Mouse (Mus musculus) neural tube, embryonic 14.5 days (tissue): Measurements from ENCODE around the gene Prnd. TPM values are rescaled to one million over a fixed set of nuclear protein-coding genes. Genes with fewer than 3 reads are reported as not detected.

ENCODE experiments used
- ATAC-seq: fragments of 200-750 bp; cut with Nextera tagmentation; 2 replicates; pipeline ENCODE4 v1.8.0; 2017; ENCODE audit warnings: low read depth, mild to moderate bottlenecking, moderate TSS enrichment, moderate library complexity
- H3K27ac ChIP-seq: fragments of 300-500 bp; sonication (generic); 2 replicates; pipeline ENCODE4 v1.5.1; 2014; ENCODE audit warnings: low read depth, mild to moderate bottlenecking, control low read depth, low read length, moderate library complexity, mixed read lengths
- H3K27me3 ChIP-seq: fragments of 300-500 bp; sonication (generic); 2 replicates; pipeline ENCODE4 v1.6.1; 2014; ENCODE audit warnings: low read length; ENCODE audit not compliant: control insufficient read depth, insufficient read depth
- H3K36me3 ChIP-seq: fragments of 300-500 bp; sonication (generic); 2 replicates; pipeline ENCODE4 v1.6.1; 2014; ENCODE audit warnings: low read length, mixed read lengths; ENCODE audit not compliant: control insufficient read depth, insufficient read depth
- H3K4me1 ChIP-seq: fragments of 300-500 bp; sonication (generic); 2 replicates; pipeline ENCODE4 v1.6.1; 2014; ENCODE audit warnings: low read length; ENCODE audit not compliant: control insufficient read depth, insufficient read depth
- H3K4me2 ChIP-seq: fragments of 300-500 bp; sonication (generic); 2 replicates; pipeline ENCODE4 v1.6.1; 2014; ENCODE audit warnings: mild to moderate bottlenecking, low read depth, low read length, control low read depth
- H3K4me3 ChIP-seq: fragments of 300-500 bp; sonication (generic); 2 replicates; pipeline ENCODE4 v1.5.1; 2014; ENCODE audit warnings: low read depth, low read length, control low read depth, mixed read lengths
- H3K9ac ChIP-seq: fragments of 300-500 bp; sonication (generic); replicated peaks from 2 replicates; pipeline ENCODE4 v1.6.1; 2014; ENCODE audit warnings: low read depth, mild to moderate bottlenecking, control low read depth, low read length, mixed read lengths
- H3K9me3 ChIP-seq: fragments of 300-500 bp; sonication (generic); 2 replicates; pipeline ENCODE4 v1.6.1; 2016; ENCODE audit warnings: low read length; ENCODE audit not compliant: control insufficient read depth
- WGBS: fragments of 180-500 bp; shearing (Covaris S2); extraction: QIAGEN DNeasy Blood & Tissue Kit; methylation state at CpG from one replicate; pipeline ENCODE4 v1.1.7; 2014; 5-methylcytosine and 5-hydroxymethylcytosine counted together
- polyA plus RNA-seq: library from polyadenylated mRNA; unstranded; fragments of >200 nt; fragmentation: Nextera tagmentation; extraction: Ambion mirVana; gene quantifications from 2 replicates; pipeline ENCODE4 v1.2.1, GENCODE M21; 2014

The Prnd gene
- polyA plus RNA-seq, 1 experiment from 2014 or later: 4.8 TPM

GRCm38 (mm10) chr2:132003916-132004315, 53.3 kb downstream of the Prnd start:
- no peak overlapping the region for H3K27ac ChIP-seq
- no peaks in the 10 kb centered on the region for H3K4me1 ChIP-seq
- peaks cover 23% of the 10 kb centered on the region; the same call in 1 of the 2 replicates for H3K36me3 ChIP-seq
- no peak overlapping the region for H3K4me2 ChIP-seq
- no peak for ATAC-seq
- WGBS: 81% methylated on average over 5 of the region's 5 CpGs
- no peak overlapping the region for H3K4me3 ChIP-seq
- no peaks in the 10 kb centered on the region for H3K9me3 ChIP-seq
- H3K9ac ChIP-seq: no peak overlapping the region
- H3K27me3 ChIP-seq: no peaks in the 10 kb centered on the region

DNA sequence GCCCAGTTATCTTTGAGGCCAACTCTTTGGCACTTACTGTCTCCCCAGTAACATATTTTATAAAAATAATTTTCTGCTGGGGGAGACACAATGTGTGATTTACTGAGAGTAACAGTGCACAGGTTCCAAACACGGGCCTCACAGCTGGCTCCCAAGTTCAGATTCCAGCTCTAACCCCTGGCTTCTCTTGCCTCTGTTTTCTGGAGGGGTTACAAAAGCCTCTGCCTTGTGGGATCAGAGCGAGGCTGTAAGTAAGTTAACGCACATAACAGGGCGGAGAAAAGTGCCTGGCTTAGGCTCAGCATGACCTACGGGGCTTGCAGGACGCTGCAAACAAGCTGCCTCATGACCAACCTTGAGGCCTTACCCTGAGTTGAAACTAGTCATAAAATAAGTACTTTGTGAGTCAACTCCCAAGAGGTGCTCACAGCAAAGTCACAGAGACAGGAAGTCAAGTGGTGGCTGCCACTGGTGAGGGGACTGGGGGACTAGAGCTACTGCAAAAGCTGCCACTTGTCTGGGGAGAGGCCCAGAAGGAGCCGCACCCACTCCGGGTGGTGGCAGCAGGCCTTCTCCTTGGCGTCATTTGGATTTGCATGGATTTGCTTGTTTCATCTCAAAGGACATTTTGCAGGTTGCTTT, 54.0 kb downstream of the Prnd start:
- Histone ChIP-seq H3K36me3 (peaks cover 23% of the 10 kb centered on the region), H3K27me3 (no peaks in the 10 kb centered on the region), H3K9me3 (no peaks in the 10 kb centered on the region), H3K27ac (no peak overlapping the region), H3K9ac (no peak overlapping the region), H3K4me3 (no peak overlapping the region), H3K4me2 (no peak overlapping the region), H3K4me1 (no peaks in the 10 kb centered on the region)
- no peak for ATAC-seq
- WGBS: 88% methylated on average over 9 of the region's 9 CpGs

GRCm38 (mm10) chr2:132005445-132005844, 54.8 kb downstream of the Prnd start:
- Histone ChIP-seq H3K4me3 (no peak overlapping the region), H3K9me3 (no peaks in the 10 kb centered on the region), H3K4me1 (no peaks in the 10 kb centered on the region), H3K27me3 (no peaks in the 10 kb centered on the region), H3K4me2 (no peak overlapping the region), H3K36me3 (peaks cover 21% of the 10 kb centered on the region), H3K9ac (no peak overlapping the region), H3K27ac (no peak overlapping the region)
- no peak for ATAC-seq
- 92% methylated on average over 4 of the region's 4 CpGs for WGBS

Other genes starting within 250 kb of the Prnd start
- gene Erv3, start 91.1 kb upstream of the Prnd start, polyA plus RNA-seq: not detected in 2 replicates
- gene Prnp, start 40.9 kb upstream of the Prnd start, polyA plus RNA-seq: 99.9 and 104 TPM in 2 replicates
- gene Prn, start 40.9 kb upstream of the Prnd start, polyA plus RNA-seq: not detected in 2 replicates
- gene Rassf2, start 79.4 kb downstream of the Prnd start, polyA plus RNA-seq: 25.3 and 30.4 TPM in 2 replicates
- 43.6 and 47.6 TPM in 2 replicates for gene Slc23a2, start 194.2 kb downstream of the Prnd start, polyA plus RNA-seq